Mouse (Mus musculus) embryonic stem cell, embryonic (primary cell): ENCODE measurements around the gene Inpp5a.

Experiments used
- CTCF ChIA-PET, 4 experiments: fragments of 300-600 bp in 2 of 4; fragments of 350-600 bp in 2 of 4; sonication (Branson Sonifier 250); formaldehyde crosslinking; loops; one replicate each; lab custom pipeline; 2022; ENCODE audit warnings: inconsistent platforms in 2 of 4; lab: Charles Lee
- POLR2A ChIA-PET, 4 experiments: fragments of 300-600 bp in 2 of 4; fragments of 350-600 bp in 2 of 4; sonication (Branson Sonifier 250); formaldehyde crosslinking; loops; one replicate each; lab custom pipeline; 2022; ENCODE audit warnings: antibody characterized with exemption in 4 of 4, inconsistent platforms in 1 of 4; lab: Charles Lee

Gene Inpp5a

DNA sequence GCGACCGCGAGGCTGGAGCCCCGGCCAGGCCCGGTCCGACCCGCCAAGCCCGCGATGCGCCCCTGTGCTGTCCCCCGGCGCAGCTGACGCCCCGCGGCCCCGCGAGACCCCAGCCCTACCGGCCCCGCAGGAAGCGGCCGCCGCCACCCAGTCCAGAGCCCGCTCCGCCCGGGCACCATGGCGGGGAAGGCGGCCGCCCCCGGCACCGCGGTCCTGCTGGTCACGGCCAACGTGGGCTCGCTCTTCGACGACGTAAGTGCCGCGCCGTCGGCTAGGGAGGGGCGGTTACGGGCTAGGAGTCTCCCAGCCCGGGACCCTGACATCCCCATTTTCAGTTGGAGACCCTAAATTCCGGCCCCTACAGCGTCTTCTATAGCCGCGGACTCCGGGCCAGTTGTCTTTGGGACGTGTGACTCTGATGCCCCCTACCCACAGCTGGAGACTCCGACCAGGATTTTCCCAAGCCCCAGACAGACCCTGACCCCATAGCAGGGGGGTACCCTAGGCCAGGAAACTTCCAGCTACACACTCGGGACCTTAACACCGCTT, 378 bp downstream of the Inpp5a start:
- ChIA-PET CTCF (interaction anchor here in 3 of 4 experiments (0.6 to 1.8 kb wide), 10 partner anchors 9 to 1787 kb away, joined by 3 to 6 read pairs (median 3); no protein-coding TSS in a partner anchor), POLR2A (interaction anchor here in 3 of 4 experiments (0.8 to 5.3 kb wide), 37 partner anchors 8 to 1952 kb away, joined by 3 to 49 read pairs (median 5); partner anchors contain the start of genes Lrrc27 (in 2 of the 3), Stk32c (in 2 of the 3), Dpysl4 (in 1 of the 3) and Glrx3 (in 1 of the 3))

DNA sequence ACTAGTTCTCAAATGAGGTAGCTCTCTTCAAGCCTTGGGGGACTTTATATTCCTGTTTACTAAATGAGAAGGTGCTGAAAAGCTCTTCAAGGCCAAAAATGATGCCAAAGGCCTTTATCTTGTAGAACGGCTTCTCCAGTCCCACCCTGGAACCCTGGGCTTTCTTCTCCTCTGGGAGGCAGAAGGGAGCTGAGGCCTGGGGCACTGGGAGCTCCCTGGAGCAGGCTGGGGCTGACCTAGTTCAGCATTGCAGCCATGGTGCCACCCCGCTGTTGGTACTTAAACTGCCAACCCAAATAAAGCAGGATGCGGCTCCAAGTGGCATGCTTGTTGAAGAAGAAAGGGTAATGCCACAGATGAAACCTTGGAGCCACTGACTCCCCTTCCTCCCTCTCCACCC, 1.5 kb downstream of the Inpp5a start:
- CTCF ChIA-PET: interaction anchor here in 2 of 4 experiments (1.0 to 1.8 kb wide), 5 partner anchors 12 to 87 kb away, joined by 3 to 4 read pairs (median 3); no protein-coding TSS in a partner anchor
- POLR2A ChIA-PET: interaction anchor here in 3 of 4 experiments (0.5 to 5.3 kb wide), 12 partner anchors 7 to 87 kb away, joined by 3 to 48 read pairs (median 6); no protein-coding TSS in a partner anchor

DNA sequence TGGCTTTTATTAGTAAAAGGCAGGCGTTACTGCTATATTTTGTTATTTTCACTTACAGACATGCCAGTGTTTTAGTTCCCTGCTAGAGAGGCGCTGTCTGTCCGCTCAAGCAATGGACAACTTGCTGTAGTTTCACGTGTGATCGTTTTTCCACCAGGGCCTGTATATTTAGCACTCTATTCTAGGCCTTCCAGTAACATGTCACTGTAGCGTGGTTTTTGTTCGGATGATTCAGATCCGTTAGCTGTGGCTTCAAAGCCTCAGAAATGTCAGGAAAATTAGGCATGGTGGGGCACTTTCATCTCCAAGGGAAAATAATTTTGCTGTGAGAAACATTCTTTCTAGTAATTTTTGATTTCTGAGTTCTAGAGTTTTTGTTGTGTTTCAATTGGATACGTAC, 2.0 kb downstream of the Inpp5a start:
- ChIA-PET POLR2A (interaction anchor here in 3 of 4 experiments (0.6 to 5.3 kb wide), 9 partner anchors 6 to 88 kb away, joined by 3 to 48 read pairs (median 10); no protein-coding TSS in a partner anchor), CTCF (interaction anchor here in 2 of 4 experiments (1.0 to 1.8 kb wide), 4 partner anchors 11 to 88 kb away, joined by 3 read pairs; no protein-coding TSS in a partner anchor)

GRCm38 (mm10) chr7:139391691-139392090, 2.8 kb downstream of the Inpp5a start:
- ChIA-PET POLR2A (interaction anchor here in 2 of 4 experiments (0.8 to 1.6 kb wide), 2 partner anchors 24 to 42 kb away, joined by 3 to 4 read pairs; no protein-coding TSS in a partner anchor), CTCF (no interaction called here)

GRCm38 (mm10) chr7:139392106-139392505, 3.2 kb downstream of the Inpp5a start:
- ChIA-PET POLR2A (interaction anchor here in 2 of 4 experiments (0.5 to 1.6 kb wide), 4 partner anchors 23 to 301 kb away, joined by 3 to 4 read pairs (median 3); no protein-coding TSS in a partner anchor), CTCF (no interaction called here)

GRCm38 (mm10) chr7:139392691-139393235, 3.9 kb downstream of the Inpp5a start:
- CTCF ChIA-PET: interaction anchor here in 1 of 4 experiments (0.7 kb wide), 1 partner anchor 371 kb away, joined by 4 read pairs; no protein-coding TSS in a partner anchor
- POLR2A ChIA-PET: interaction anchor here in 3 of 4 experiments (0.5 to 1.6 kb wide), 6 partner anchors 20 to 301 kb away, joined by 3 to 5 read pairs (median 4); no protein-coding TSS in a partner anchor

- ChIA-PET CTCF (interaction anchor here in 1 of 4 experiments (0.7 kb wide), 1 partner anchor 666 kb away, joined by 5 read pairs; no protein-coding TSS in a partner anchor), POLR2A (interaction anchor here in 3 of 4 experiments (0.7 to 3.5 kb wide), 12 partner anchors 9 to 1731 kb away, joined by 3 to 48 read pairs (median 5); partner anchors contain the start of genes Inpp5a (in 3 of the 3), Lrrc27 (in 1 of the 3) and Stk32c (in 1 of the 3))
Observed at GRCm38 (mm10) chr7:139397521-139397920, 8.6 kb downstream of the Inpp5a start.

- POLR2A ChIA-PET: interaction anchor here in 3 of 4 experiments (0.6 to 3.5 kb wide), 13 partner anchors 9 to 185 kb away, joined by 3 to 48 read pairs (median 5); partner anchors contain the start of genes Inpp5a (in 3 of the 3), Lrrc27 (in 1 of the 3) and Stk32c (in 1 of the 3)
Observed at GRCm38 (mm10) chr7:139398111-139398510, 9.2 kb downstream of the Inpp5a start.

DNA sequence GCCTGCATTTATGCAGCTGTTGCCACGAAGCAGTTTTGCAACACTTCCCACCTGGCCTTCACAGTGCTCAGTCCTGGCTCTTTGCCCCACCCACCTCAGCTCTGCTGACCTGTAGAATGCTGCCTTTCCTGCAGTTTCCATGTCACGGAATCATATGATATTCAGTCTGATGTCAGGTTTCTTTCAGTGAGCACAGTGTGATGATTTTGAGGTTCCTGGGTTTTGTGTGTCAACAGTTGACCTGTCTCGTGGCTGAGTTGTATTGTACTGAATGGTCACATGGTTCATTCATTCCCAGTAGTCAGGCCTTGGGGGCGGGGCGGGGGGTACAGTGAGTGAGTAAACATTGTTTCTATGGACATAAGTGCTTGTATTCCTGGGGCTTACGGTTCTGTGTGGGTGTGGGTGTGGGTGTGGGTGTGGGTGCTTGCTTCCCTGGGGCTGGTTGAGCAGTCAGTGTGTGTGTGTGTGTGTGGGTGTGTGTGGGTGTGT, 9.7 kb downstream of the Inpp5a start:
- CTCF ChIA-PET: interaction anchor here in 1 of 4 experiments (0.8 kb wide), 1 partner anchor 75 kb away, joined by 3 read pairs; no protein-coding TSS in a partner anchor
- POLR2A ChIA-PET: interaction anchor here in 3 of 4 experiments (1.0 to 3.5 kb wide), 13 partner anchors 10 to 547 kb away, joined by 3 to 48 read pairs (median 5); partner anchors contain the start of genes Inpp5a (in 3 of the 3), Lrrc27 (in 1 of the 3) and Stk32c (in 1 of the 3)

More at GRCm38 (mm10) chr7:139398111-139398510, 9.2 kb downstream of the Inpp5a start:
- CTCF ChIA-PET: interaction anchor here in 1 of 4 experiments (0.8 kb wide), 1 partner anchor 75 kb away, joined by 3 read pairs; no protein-coding TSS in a partner anchor

DNA sequence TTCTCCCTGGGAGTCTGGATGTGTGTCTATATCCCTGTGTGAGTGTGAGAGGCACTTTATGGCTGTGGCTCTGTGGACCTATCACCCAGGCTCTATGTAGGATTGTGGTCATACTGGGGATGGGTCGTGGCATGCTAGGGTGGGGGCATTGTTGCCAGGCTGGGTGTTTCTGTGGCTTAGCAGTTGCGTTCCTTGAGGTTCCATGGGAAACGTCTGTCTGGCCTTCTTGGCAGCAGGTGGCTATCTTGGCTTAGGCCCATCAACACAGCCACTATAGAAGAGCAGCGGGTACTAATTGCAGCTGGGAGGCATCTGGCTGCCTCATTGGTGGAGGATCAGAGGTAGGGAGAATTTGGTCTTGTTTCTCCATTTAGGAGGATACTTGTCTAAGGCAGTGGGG, 10.7 kb downstream of the Inpp5a start:
- POLR2A ChIA-PET: interaction anchor here in 2 of 4 experiments (1.1 to 2.0 kb wide), 2 partner anchors 36 to 548 kb away, joined by 3 to 6 read pairs; no protein-coding TSS in a partner anchor
- CTCF ChIA-PET: interaction anchor here in 1 of 4 experiments (0.6 kb wide), 1 partner anchor 88 kb away, joined by 15 read pairs; no protein-coding TSS in a partner anchor

DNA sequence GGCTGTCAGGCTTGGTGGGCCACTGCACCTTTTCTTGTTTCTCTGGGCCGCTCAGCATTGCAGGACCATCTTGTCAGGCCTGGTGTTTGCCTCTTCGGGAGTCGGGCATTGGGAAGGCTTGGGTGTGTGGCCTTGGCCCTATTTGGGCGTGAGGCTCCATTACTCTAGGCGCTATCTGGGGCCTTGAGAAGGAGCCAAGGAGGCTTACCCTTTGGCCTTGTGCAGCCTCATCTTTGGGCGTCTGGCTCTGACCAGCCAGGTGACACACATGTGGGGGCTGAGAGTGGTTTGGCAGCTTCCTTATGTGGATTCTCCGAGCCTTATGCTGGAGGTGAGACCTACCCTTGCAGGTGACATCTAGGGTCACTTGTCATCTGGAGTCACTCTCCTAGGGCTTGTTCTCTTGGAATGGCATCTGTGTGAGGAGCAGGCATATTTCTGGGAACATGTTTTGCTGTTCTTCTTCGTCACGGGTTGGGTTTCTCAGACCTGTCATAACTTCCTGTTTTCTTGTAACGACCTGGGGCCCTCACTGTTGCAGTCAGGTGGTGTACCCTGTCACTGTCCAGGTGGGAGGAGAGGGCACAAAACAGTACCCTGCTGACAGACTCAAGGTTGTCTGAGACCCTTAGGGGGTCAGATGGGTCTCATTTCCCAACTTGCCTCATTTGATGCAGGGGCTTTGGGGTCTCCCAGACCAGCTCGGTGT, 11.2 kb downstream of the Inpp5a start:
- ChIA-PET CTCF (interaction anchor here in 1 of 4 experiments (0.6 kb wide), 1 partner anchor 88 kb away, joined by 15 read pairs; no protein-coding TSS in a partner anchor), POLR2A (interaction anchor here in 2 of 4 experiments (1.0 to 2.0 kb wide), 4 partner anchors 10 to 36 kb away, joined by 3 to 6 read pairs (median 4); partner anchors contain the start of gene Inpp5a (in 1 of the 2))

GRCm38 (mm10) chr7:139400926-139401325, 12.0 kb downstream of the Inpp5a start:
- POLR2A ChIA-PET: interaction anchor here in 2 of 4 experiments (1.0 to 2.0 kb wide), 6 partner anchors 10 to 37 kb away, joined by 3 to 6 read pairs (median 4); partner anchors contain the start of gene Inpp5a (in 1 of the 2)
- CTCF ChIA-PET: interaction anchor here in 1 of 4 experiments (0.5 kb wide), 1 partner anchor 16 kb away, joined by 3 read pairs; no protein-coding TSS in a partner anchor

DNA sequence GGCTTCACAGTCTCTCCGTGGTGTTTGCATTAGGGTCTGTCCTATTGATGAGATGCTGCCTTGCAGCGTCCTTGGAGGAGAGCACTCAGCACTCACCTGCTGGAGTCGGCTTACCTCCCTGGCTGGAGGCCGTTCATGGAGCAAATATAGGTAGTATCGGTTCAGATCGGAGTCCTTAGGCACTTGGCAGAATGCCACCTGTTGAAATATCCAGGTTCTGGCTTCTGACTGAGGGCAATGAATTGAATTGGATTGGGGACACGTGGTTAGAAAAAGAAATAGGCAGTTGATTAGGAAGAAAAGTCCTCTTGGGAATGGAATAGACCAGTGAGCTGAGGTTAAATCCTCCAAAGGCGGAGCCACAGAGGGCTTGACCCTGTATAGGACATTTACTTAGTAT, 12.9 kb downstream of the Inpp5a start:
- POLR2A ChIA-PET: interaction anchor here in 3 of 4 experiments (0.6 to 1.3 kb wide), 3 partner anchors 25 to 66 kb away, joined by 3 to 5 read pairs (median 4); no protein-coding TSS in a partner anchor
- CTCF ChIA-PET: interaction anchor here in 1 of 4 experiments (0.9 kb wide), 1 partner anchor 11 kb away, joined by 3 read pairs; no protein-coding TSS in a partner anchor

DNA sequence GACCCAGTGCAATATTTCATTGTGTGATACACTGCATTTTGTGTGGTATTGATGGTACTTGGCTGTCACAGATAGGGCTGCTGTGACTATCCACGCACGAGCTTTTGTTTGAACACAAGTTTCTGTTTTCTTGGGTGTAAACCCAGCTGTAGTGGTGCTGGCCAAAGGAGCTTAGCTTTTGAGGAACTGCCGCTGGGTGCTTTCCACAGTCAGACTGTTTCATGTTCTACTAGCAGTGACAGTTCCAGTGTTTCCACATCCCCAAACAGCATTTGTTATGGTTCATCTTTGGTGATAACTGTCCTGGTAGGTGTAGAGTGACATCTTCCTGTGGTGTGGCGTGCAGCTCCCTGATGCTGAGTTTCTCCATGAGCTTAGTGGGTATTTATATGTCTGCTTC, 13.8 kb downstream of the Inpp5a start:
- ChIA-PET POLR2A (interaction anchor here in 1 of 4 experiments (0.8 to 1.8 kb wide), 2 partner anchors 14 to 39 kb away, joined by 4 read pairs; no protein-coding TSS in a partner anchor), CTCF (interaction anchor here in 1 of 4 experiments (0.9 kb wide), 1 partner anchor 12 kb away, joined by 3 read pairs; no protein-coding TSS in a partner anchor)

DNA sequence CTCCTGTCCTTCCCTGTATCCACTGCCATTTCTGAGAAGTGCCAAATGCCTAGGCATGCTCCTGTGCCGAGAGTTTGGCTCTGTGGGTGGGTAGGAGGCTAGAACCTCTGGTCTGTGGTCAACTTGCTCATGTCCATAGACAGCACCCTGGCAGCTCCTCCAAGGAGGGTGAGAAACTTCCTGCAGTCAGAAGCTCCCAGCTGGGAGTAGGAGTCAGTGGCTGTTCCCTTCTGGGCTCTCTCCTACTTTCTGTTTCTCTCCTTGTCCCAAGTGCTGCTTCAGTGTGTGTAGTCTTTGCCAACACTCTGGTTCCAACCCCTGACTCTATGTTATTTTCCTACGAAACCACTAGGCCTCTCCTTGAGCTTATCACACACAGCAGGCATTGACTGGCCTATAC, 17.7 kb downstream of the Inpp5a start:
- POLR2A ChIA-PET: interaction anchor here in 2 of 4 experiments (1.0 to 2.8 kb wide), 5 partner anchors 7 to 89 kb away, joined by 3 to 11 read pairs (median 6); partner anchors contain the start of gene Inpp5a (in 1 of the 2)
- CTCF ChIA-PET: no interaction called here

DNA sequence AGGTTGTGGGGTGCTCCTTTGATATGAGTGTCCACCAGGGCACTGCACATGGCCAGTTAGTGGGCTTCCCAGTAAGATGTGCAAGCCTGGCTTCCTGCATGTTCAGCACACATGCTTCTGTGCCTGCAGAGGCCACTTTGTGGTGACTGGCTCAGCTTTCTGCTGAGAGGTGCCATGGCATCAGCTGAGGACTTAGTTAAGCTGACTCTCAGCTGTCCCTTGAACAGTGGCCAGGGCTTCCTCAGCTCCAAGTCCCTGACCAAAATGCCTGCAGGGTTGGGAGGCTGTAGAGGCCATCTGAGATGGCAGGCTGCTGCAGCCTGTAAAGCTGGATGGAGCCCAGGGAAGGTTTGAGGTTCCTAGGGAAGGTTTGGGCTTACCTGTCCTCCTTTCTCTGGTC, 19.1 kb downstream of the Inpp5a start:
- ChIA-PET CTCF (no interaction called here), POLR2A (interaction anchor here in 1 of 4 experiments (2.8 kb wide), 1 partner anchor 18 kb away, joined by 11 read pairs; the partner anchor contains the start of gene Inpp5a)
